In genomic region chr11:44401635-44402548, GRCm38 (mm10) we compare ENCODE assay signal across 9 mouse cellular contexts. TPM values are rescaled to one million over a fixed set of nuclear protein-coding genes. Genes with fewer than 3 reads are reported as not detected.
A peak's percentile ranks its signal among the peaks of the same experiment; 100 is the strongest.
DNase-seq lines count a peak whose midpoint lies in the region; ATAC-seq and TF ChIP-seq lines count a peak whose summit lies in the region.
"Had no signal": no experiment of that assay in that cellular context is flagged by ENCODE, and none has a peak within 500 bp of the region (broad histone marks: within the 10 kb centered on the region; RNA-seq: fewer than 3 reads in every experiment).

No protein-coding gene starts in this region.

- H3K9ac ChIP-seq in intestine, embryonic 14.5 days (ENCODE audit: low read length): no peak overlapping the region
- H3K9ac ChIP-seq in intestine, embryonic 15.5 days: no peak overlapping the region
- no peak overlapping the region for H3K9ac ChIP-seq in liver, embryonic 12.5 days

- H3K27me3 ChIP-seq in intestine, embryonic 14.5 days (replicated peaks; ENCODE audit: control insufficient read depth, insufficient read depth, low read length): no peaks in the 10 kb centered on the region
- no peaks in the 10 kb centered on the region for H3K27me3 ChIP-seq in intestine, embryonic 15.5 days (replicated peaks)
- H3K27me3 ChIP-seq in liver, embryonic 12.5 days (replicated peaks): peaks cover 19% of the 10 kb centered on the region; the same call in 1 of the 2 replicates

- peak; percentile 61 for DNase-seq in intestine, embryonic 14.5 days (ENCODE audit: low spot score)
- peak; percentile 93 for DNase-seq in MN1 (ENCODE audit: low spot score)
- peak; percentile 93 for DNase-seq in brain, embryonic 14.5 days (ENCODE audit: low read depth)
- DNase-seq in layer of hippocampus, postnatal 10 days (ENCODE audit: low spot score in 2 of 2): peak; percentile 32 to 45
- no peak for DNase-seq in urinary bladder, postnatal 25 days (ENCODE audit: low spot score)

- no peak for TF ChIP-seq POLR2A in brain, embryonic 14.5 days (IDR thresholded peaks at IDR 0.05; ENCODE audit: borderline replicate concordance, extremely low read depth, insufficient read depth, insufficient read length, poor library complexity, severe bottlenecking)

- no peak overlapping the region for H3K4me2 ChIP-seq in intestine, embryonic 14.5 days (ENCODE audit: low read length)
- no peak overlapping the region for H3K4me2 ChIP-seq in intestine, embryonic 15.5 days (replicated peaks)
- no peak overlapping the region for H3K4me2 ChIP-seq in liver, embryonic 12.5 days

- H3K27ac ChIP-seq in intestine, embryonic 14.5 days (ENCODE audit: low read depth): no peak overlapping the region
- no peak overlapping the region for H3K27ac ChIP-seq in intestine, embryonic 15.5 days
- H3K27ac ChIP-seq in liver, embryonic 12.5 days: no peak overlapping the region

- WGBS in intestine, embryonic 14.5 days: 49% methylated on average over 5 of the region's 5 CpGs
- WGBS in intestine, embryonic 15.5 days: 51% methylated on average over 5 of the region's 5 CpGs
- 51% methylated on average over 5 of the region's 5 CpGs for WGBS in liver, embryonic 12.5 days (ENCODE audit: insufficient replicate concordance)

- no peak for ATAC-seq in intestine, embryonic 14.5 days (replicated peaks; ENCODE audit: low FRiP score, low TSS enrichment, low read depth)
- no peak for ATAC-seq in intestine, embryonic 15.5 days
- ATAC-seq in liver, embryonic 12.5 days: no peak

- no peaks in the 10 kb centered on the region for H3K9me3 ChIP-seq in intestine, embryonic 14.5 days (ENCODE audit: control insufficient read depth, low read length)
- no peaks in the 10 kb centered on the region for H3K9me3 ChIP-seq in intestine, embryonic 15.5 days
- no peaks in the 10 kb centered on the region for H3K9me3 ChIP-seq in liver, embryonic 12.5 days (replicated peaks)
- H3K9me3 ChIP-seq: megakaryocyte, embryonic 14.5 days had no signal

- H3K36me3 ChIP-seq in intestine, embryonic 14.5 days (ENCODE audit: control insufficient read depth, insufficient read depth, low read length): no peaks in the 10 kb centered on the region
- H3K36me3 ChIP-seq in intestine, embryonic 15.5 days: no peaks in the 10 kb centered on the region
- H3K36me3 ChIP-seq in liver, embryonic 12.5 days: no peaks in the 10 kb centered on the region

- H3K4me3 ChIP-seq in intestine, embryonic 14.5 days (ENCODE audit: low read depth, low read length): no peak overlapping the region
- no peak overlapping the region for H3K4me3 ChIP-seq in intestine, embryonic 15.5 days (replicated peaks)
- no peak overlapping the region for H3K4me3 ChIP-seq in liver, embryonic 12.5 days
- H3K4me3 ChIP-seq: megakaryocyte, embryonic 14.5 days had no signal

- H3K4me1 ChIP-seq in intestine, embryonic 14.5 days (replicated peaks; ENCODE audit: control insufficient read depth, insufficient read depth, low read length): no peaks in the 10 kb centered on the region
- H3K4me1 ChIP-seq in intestine, embryonic 15.5 days (replicated peaks): no peaks in the 10 kb centered on the region
- no peaks in the 10 kb centered on the region for H3K4me1 ChIP-seq in liver, embryonic 12.5 days

- no peak for TF ChIP-seq CTCF in brain, embryonic 14.5 days (IDR thresholded peaks at IDR 0.05; ENCODE audit: borderline replicate concordance, extremely low read depth, insufficient read depth, insufficient read length)

RNA-seq across cellular contexts. Expression of gene Il12b, which starts 2.0 kb away (rescaled TPM):
- not detected in 2 replicates for polyA plus RNA-seq in intestine, embryonic 14.5 days (2014; fragmentation: Nextera tagmentation; extraction: Ambion mirVana)
- polyA plus RNA-seq in intestine, embryonic 15.5 days (2015; fragmentation: Nextera tagmentation; extraction: Ambion mirVana): not detected in 2 replicates
- 0.05 TPM in 1 of 2 replicates, not detected in the other for polyA plus RNA-seq in brain, embryonic 14.5 days (2012; rRNA removed)
- not detected for total RNA-seq in layer of hippocampus, postnatal 10 days (2021)
- 0.08 TPM in 1 of 2 replicates, not detected in the other for polyA plus RNA-seq in liver, embryonic 12.5 days (2016; fragmentation: Nextera tagmentation; extraction: Ambion mirVana)
- total RNA-seq: heart, postnatal 14 days had no signal
